Mouse (Mus musculus) kidney, adult 2 months (tissue): ENCODE data around the gene Vrtn. TPM values are rescaled to one million over a fixed set of nuclear protein-coding genes. Genes with fewer than 3 reads are reported as not detected.
A peak's percentile ranks its signal among the peaks of the same experiment; 100 is the strongest.

ENCODE experiments used
- DNase-seq: peaks from one replicate; pipeline ENCODE4 v3.0.0; 2021
- H3K27ac ChIP-seq: fragments of 200-500 bp; 2 replicates; pipeline ENCODE4 v1.5.1; 2012; ENCODE audit warnings: low read depth, low read length, control low read depth, inconsistent platforms; ENCODE audit not compliant: insufficient read depth
- H3K27me3 ChIP-seq: fragments of 200-500 bp; replicated peaks from 2 replicates; pipeline ENCODE4 v1.6.1; 2012; ENCODE audit warnings: mild to moderate bottlenecking, moderate library complexity, low read length, inconsistent platforms; ENCODE audit not compliant: control insufficient read depth, insufficient read depth
- H3K36me3 ChIP-seq: fragments of 200-500 bp; 2 replicates; pipeline ENCODE4 v1.6.1; 2012; ENCODE audit warnings: mild to moderate bottlenecking, moderate library complexity, low read length, inconsistent platforms; ENCODE audit not compliant: control insufficient read depth, insufficient read depth
- H3K4me1 ChIP-seq: fragments of 200-500 bp; 2 replicates; pipeline ENCODE4 v1.6.1; 2011; ENCODE audit warnings: low read length; ENCODE audit not compliant: control insufficient read depth, insufficient read depth
- H3K4me3 ChIP-seq: fragments of 200-500 bp; 2 replicates; pipeline ENCODE4 v1.5.1; 2011; ENCODE audit warnings: mild to moderate bottlenecking, low read depth, low read length, control low read depth; ENCODE audit not compliant: insufficient read depth
- CTCF ChIP-seq: fragments of 200-500 bp; conservative IDR thresholded peaks from 2 replicates; pipeline ENCODE4 v1.5.1; 2011; ENCODE audit warnings: low read depth, mild to moderate bottlenecking, control low read depth, low read length, moderate library complexity, mixed read lengths; ENCODE audit not compliant: insufficient read depth, insufficient read length
- POLR2A ChIP-seq: fragments of 200-500 bp; IDR thresholded peaks from one replicate; pipeline ENCODE4 v1.6.1; 2011; ENCODE audit warnings: low read depth, low read length, control low read depth
- WGBS: fragments of 180-500 bp; shearing (Covaris S2); methylation state at CpG from one replicate; pipeline ENCODE4 v1.1.7; 2018; 5-methylcytosine and 5-hydroxymethylcytosine counted together
- polyA plus RNA-seq: library from polyadenylated mRNA; depleted of rRNA; stranded (reverse); fragments of >200 nt; gene quantifications from 2 replicates; pipeline ENCODE4 v1.2.3, GENCODE M21; 2012

Gene Vrtn
- polyA plus RNA-seq, 1 experiment: not detected

DNA sequence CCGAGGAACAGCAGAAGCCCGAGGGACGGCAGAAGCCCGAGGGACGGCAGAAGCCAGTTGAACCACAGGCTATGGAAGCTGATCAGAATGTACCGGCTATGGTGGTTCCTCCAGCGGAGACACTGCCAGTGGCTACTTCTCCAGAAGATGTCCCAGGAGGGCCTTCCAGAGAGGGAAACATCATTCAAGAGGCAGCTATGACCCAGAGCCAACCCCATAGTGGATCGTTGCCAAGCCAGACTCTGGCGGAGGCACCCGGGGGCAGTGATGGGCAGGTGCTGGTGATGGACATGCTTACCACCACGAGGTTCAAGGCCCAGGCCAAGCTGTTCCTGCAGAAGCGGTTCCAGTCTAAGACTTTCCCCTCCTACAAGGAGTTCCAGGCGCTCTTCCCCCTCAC is 9.4 kb downstream of the Vrtn start:
- H3K27me3 ChIP-seq: no peaks in the 10 kb centered on the region
- no peak overlapping the region for H3K4me3 ChIP-seq
- no peaks in the 10 kb centered on the region for H3K36me3 ChIP-seq
- no peak overlapping the region for H3K27ac ChIP-seq
- no peaks in the 10 kb centered on the region for H3K4me1 ChIP-seq
- 77% methylated on average over 13 of the region's 13 CpGs for WGBS
- TF ChIP-seq CTCF (no peak), POLR2A (no peak)
- no peak for DNase-seq

DNA sequence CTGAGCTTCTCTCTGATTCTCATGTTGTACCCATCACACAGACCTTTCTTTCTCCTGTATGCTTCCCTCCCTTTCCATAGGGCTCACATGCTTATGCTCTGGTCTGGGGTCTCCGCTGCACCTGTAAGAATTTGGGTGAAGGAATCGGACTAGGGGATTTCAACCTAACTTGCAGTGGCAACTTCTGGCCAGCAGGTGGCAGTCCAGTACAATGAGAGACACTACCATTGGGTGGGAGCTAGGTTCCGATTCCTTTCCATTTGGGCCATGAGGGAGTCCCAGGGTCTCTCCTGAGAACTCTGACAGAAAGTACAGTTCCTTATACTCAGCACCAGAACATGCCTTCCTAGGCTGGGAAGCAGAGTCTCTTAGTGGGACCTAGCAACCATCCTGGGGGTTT is 13.1 kb downstream of the Vrtn start:
- H3K4me1 ChIP-seq: no peaks in the 10 kb centered on the region
- H3K4me3 ChIP-seq: no peak overlapping the region
- H3K27me3 ChIP-seq: no peaks in the 10 kb centered on the region
- no peaks in the 10 kb centered on the region for H3K36me3 ChIP-seq
- TF ChIP-seq CTCF: peak; percentile 93
- no peak for TF ChIP-seq POLR2A
- 16% methylated on average over 3 of the region's 3 CpGs for WGBS
- H3K27ac ChIP-seq: no peak overlapping the region
- DNase-seq: peak; percentile 41

DNA sequence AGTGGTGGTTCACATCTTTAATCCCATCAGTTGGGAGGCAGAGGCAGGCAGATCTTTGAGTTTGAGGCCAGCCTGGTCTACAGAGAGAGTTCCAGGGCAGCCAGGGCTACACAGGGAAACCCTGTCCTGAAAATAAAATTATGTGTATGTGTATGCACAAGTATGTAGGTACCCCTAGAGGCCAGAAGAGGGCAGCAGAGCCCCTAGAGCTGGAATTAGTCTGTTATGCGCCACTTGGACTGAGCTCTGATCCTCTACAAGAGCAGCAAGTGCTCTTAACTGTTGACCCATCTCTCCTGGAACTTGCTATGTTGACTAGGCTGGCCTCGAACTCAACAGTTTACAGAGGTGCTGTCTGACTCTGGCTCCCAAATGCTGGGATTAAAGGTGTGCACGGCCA is 29.7 kb downstream of the Vrtn start:
- no peaks in the 10 kb centered on the region for H3K36me3 ChIP-seq
- H3K4me3 ChIP-seq: no peak overlapping the region
- WGBS: 93% methylated on average over 3 of the region's 3 CpGs
- no peaks in the 10 kb centered on the region for H3K4me1 ChIP-seq
- no peak overlapping the region for H3K27ac ChIP-seq
- no peak for TF ChIP-seq CTCF
- TF ChIP-seq POLR2A: no peak
- DNase-seq: no peak
- no peaks in the 10 kb centered on the region for H3K27me3 ChIP-seq

DNA sequence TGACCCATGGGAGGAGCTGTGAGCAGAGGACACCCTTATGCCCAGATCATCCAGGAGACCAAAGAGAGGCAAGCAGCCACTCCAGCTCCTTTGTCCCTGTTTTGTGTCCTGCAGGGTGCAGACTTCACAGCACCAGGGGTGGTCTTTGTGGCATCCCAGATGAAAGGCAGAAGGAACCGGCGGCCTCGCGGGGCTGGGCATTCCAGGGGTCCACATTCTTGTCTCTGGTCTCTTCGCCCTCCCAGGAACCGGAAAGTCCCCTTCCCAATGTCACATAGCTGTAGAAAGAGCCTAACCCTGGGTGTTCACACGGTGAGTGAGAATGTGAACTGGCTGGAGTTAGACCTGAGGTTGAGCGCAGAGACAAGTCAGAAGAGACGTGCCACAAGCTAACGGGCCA is 30.8 kb downstream of the Vrtn start:
- TF ChIP-seq CTCF: no peak
- TF ChIP-seq POLR2A: no peak
- Histone ChIP-seq H3K27ac (no peak overlapping the region), H3K36me3 (no peaks in the 10 kb centered on the region), H3K4me3 (no peak overlapping the region), H3K4me1 (no peaks in the 10 kb centered on the region), H3K27me3 (no peaks in the 10 kb centered on the region)
- WGBS: 39% methylated on average over 10 of the region's 10 CpGs
- DNase-seq: no peak

DNA sequence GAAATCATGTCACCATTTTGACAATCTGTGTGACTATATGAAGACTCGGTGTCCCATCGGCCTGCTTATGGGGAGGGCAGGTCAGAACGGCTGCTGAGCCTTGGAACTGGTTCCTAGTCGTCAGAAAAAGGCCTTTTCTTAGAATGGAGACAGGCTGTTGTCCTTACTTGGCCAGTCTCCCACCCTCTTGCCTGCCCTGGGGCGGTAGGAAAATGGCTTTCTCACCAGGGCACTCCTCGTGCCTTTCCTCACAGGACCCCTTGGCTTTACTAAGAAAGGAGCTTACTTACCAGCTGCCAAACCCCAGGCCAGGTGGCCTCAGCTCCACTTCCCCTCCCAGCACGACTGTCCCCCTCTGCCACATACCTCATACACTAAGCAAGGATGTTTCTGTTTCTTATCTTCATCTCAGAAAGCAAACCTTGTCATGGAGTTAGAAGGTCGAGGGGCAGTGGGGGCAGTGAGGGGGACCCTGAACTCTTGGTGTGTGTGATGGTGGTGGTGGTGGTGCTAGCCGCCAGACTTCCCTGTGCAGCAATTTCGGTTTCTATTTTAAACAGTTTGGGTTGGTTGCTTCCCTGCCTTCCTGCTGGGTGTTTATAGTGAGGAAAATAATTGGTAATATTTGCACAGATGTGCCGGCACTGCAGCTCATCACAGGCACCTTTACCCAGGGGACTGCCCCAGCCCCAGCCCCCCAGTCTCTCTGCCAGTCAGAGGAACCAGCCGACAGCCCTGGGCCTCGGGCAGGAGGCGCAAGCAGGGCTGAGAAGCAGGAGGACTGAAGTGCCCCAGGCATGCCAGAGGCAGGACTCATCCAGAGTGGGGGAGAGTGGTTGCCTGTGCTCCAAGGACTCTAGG is 34.1 kb downstream of the Vrtn start:
- Histone ChIP-seq H3K27me3 (no peaks in the 10 kb centered on the region), H3K4me1 (no peaks in the 10 kb centered on the region), H3K36me3 (no peaks in the 10 kb centered on the region), H3K4me3 (no peak overlapping the region), H3K27ac (no peak overlapping the region)
- TF ChIP-seq CTCF (no peak), POLR2A (no peak)
- DNase-seq: no peak
- WGBS: 55% methylated on average over 14 of the region's 14 CpGs

DNA sequence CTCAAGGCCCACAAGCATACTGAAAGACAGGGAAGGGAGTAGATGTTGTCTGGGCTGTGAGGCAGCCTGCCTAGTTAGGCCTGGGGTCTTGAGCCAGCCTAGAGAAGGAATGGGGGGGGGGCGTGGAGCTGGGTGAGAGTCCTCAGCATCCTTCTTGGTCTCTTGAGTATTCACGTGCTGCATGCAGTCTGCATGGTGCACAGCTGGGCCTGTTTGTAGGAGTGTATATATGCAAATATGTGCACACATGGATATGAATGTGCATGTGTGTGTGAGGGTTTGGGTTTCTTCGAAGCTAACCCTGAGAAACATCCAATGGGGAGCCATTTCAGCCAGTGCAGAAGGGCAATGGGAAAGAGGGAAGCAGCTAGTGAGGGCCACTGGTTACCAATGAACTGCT is 35.2 kb downstream of the Vrtn start:
- no peak for TF ChIP-seq POLR2A
- TF ChIP-seq CTCF: no peak
- no peaks in the 10 kb centered on the region for H3K4me1 ChIP-seq
- WGBS: 78% methylated on average over 3 of the region's 3 CpGs
- no peak for DNase-seq
- H3K4me3 ChIP-seq: no peak overlapping the region
- H3K27me3 ChIP-seq: no peaks in the 10 kb centered on the region
- no peaks in the 10 kb centered on the region for H3K36me3 ChIP-seq
- no peak overlapping the region for H3K27ac ChIP-seq

DNA sequence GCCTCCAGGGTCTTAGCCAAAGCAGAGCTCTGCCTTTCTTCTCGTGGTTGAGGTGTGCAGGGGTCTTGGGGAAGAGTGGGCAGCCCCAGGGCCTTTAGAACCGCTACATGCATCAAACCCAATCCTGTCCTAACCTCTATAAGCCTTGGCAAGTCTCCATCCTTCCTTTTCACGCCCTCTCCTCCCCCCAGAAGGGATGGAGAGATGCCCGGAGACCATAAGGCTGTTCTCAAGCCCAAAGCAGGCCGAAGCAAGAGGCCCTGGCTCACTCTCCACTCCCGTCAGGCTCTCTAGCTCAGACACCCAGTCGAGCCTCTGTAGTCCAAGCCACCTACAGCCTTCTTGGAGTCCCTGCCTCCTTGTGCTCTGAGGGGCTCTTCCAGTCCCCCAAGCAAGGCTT is 43.8 kb downstream of the Vrtn start:
- H3K27me3 ChIP-seq: no peaks in the 10 kb centered on the region
- no peaks in the 10 kb centered on the region for H3K4me1 ChIP-seq
- TF ChIP-seq CTCF (no peak), POLR2A (no peak)
- 62% methylated on average over 7 of the region's 7 CpGs for WGBS
- no peaks in the 10 kb centered on the region for H3K36me3 ChIP-seq
- DNase-seq: no peak
- no peak overlapping the region for H3K27ac ChIP-seq
- no peak overlapping the region for H3K4me3 ChIP-seq
